Mouse (Mus musculus): Measurements from ENCODE around the gene Cyp2j8. TPM values are rescaled to one million over a fixed set of nuclear protein-coding genes. Genes with fewer than 3 reads are reported as not detected.
"Not testable (repeated sequence)": the region's sequence is repeated elsewhere in the genome, so short reads cannot be mapped to it uniquely, and the experiment has no call there.

The Cyp2j8 gene
- total RNA-seq (2021) = not detected
- long read RNA-seq, experiment 1 = 0 reads
- long read RNA-seq, experiment 2 = 0 reads

GRCm38 (mm10) chr4:96507286-96507685 lies at the start of gene Cyp2j8:
Cyp2j8 (minus strand) TSS chr4:96507386.
- no peak for DNase-seq
- intact Hi-C loops (cut with DNase I) = no loop called here

DNA sequence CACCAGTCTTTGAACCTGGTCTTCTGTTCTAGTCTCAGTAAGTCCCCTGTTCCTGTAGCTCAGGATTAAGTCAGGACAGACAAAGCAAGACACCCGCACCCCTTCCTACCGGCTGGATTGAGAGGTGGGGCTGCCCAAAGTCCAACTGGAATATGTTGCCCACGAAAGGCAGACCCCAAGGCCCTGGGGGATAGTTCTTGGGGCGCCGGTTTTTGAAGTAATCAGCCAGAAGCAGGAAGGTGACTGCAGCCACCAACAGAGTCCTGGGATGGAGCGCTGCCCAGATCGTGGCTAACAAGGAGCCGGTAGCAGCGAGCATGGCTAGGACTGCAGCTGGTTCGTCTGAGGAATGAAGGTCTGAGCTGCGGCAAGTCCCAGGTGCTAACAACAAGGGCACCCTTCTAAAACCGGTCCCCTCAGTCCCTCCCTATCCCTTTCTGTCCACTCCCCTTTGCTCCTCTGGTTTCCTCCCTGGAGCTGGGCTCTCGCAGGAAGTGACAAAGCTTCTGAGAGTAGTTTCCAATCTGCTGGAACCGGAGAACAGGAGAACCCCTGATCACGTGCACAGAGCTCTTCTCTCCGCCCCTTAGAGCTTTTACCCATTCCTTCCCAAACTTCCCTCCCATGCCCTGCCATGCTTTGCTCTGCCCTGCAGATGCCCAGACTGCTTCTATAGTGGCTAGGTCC lies 46.1 kb upstream of the Cyp2j8 start, which contains the start of gene Cyp2j6:
Gene Cyp2j6, minus strand, starts transcription at position 529 of the 687 bp plus-strand sequence.
- intact Hi-C loops (cut with DNase I) = no loop called here
- peak; percentile 13 to 30 for DNase-seq

GRCm38 (mm10) chr4:96551619-96552018 lies 44.4 kb upstream of the Cyp2j8 start:
- intact Hi-C loops (cut with DNase I) = no loop called here
- no peak for DNase-seq

DNA sequence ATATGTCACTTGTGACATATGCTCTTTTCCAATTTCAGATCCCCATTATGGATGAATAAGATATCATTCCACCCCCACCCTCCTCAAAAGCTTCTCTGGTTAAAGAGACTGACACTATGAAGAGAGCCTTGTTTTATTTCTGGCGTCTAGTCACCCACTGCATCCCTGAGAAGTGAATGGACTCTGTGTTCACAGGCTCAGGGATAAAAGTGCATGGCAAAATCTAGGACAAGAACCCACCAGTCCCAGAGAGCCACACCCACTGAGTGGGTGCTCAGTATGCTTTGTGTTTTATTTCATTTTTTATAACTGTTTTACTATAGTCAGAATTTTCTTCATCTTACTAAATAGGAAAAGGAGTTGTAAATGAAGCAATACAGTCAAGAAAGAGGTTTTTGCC lies 38.8 kb upstream of the Cyp2j8 start:
- intact Hi-C loops (cut with DNase I) = no loop called here
- DNase-seq = no peak

DNA sequence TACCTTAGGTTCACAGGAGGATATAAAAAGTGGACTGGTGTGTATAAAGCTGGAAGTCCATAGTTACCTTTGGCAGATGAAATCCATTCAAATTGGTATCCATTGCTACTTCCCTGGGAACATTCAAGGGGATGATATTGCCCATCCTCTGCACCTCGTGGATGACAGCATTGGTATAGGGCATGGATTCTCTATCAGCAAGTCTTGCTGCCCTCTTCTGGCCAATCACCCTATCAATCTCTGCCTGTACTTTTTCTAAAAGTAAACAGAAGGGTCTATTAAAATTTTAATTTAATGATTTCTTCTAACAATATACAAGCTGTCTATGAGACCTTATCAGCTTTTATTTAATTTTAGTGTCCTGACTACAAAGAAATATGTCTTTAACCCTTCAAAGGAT lies 18.6 kb upstream of the Cyp2j8 start:
- intact Hi-C loops (cut with DNase I) = no loop called here
- DNase-seq = no peak

- DNase-seq = no peak
These were observed 15.1 kb upstream of the Cyp2j8 start for GRCm38 (mm10) chr4:96522256-96522655.

GRCm38 (mm10) chr4:96510083-96510482 lies 2.9 kb upstream of the Cyp2j8 start:
- intact Hi-C loops (cut with DNase I) = no loop called here
- no peak for DNase-seq

More at GRCm38 (mm10) chr4:96522256-96522655, 15.1 kb upstream of the Cyp2j8 start:
- intact Hi-C loops (cut with DNase I) = no loop called here

GRCm38 (mm10) chr4:96463311-96464060 lies 43.7 kb downstream of the Cyp2j8 start:
- DNase-seq; intact Hi-C loops (cut with DNase I): not testable (repeated sequence)

Other genes starting within 250 kb of the Cyp2j8 start
- not detected for gene Cyp2j11, start 158.7 kb downstream of the Cyp2j8 start, total RNA-seq (2021)
- gene Cyp2j6, start 46.3 kb upstream of the Cyp2j8 start, total RNA-seq (2021) = 1 to 10 TPM; 1.3 TPM
- gene Cyp2j9, start 84.2 kb upstream of the Cyp2j8 start, total RNA-seq (2021) = under 1 TPM; 0.39 to 0.77 TPM
- not detected for gene Cyp2j5, start 156.8 kb upstream of the Cyp2j8 start, total RNA-seq (2021)

All from gastrocnemius, postnatal 36 days (tissue).